Mouse (Mus musculus) forebrain, embryonic 11.5 days (tissue): ENCODE results near the gene Podxl2. TPM values are rescaled to one million over a fixed set of nuclear protein-coding genes. Genes with fewer than 3 reads are reported as not detected.

Experiments used
- ATAC-seq: fragments of 200-750 bp; cut with Nextera tagmentation; replicated peaks from 2 replicates; pipeline ENCODE4 v1.8.0; 2017; ENCODE audit warnings: moderate TSS enrichment; ENCODE audit not compliant: low FRiP score
- DNase-seq: peaks from one replicate; pipeline ENCODE4 v3.0.0-alpha.2; 2017; ENCODE audit warnings: low spot score
- H3K27ac ChIP-seq: fragments of 300-500 bp; sonication (generic); 2 replicates; pipeline ENCODE4 v1.5.1; 2014; ENCODE audit warnings: low read depth, low read length
- H3K27me3 ChIP-seq: fragments of 300-500 bp; sonication (generic); 2 replicates; pipeline ENCODE4 v1.6.1; 2014; ENCODE audit warnings: mild to moderate bottlenecking, low read length, mixed read lengths; ENCODE audit not compliant: control insufficient read depth, insufficient read depth
- H3K36me3 ChIP-seq: fragments of 300-500 bp; sonication (generic); 2 replicates; pipeline ENCODE4 v1.6.1; 2014; ENCODE audit warnings: mild to moderate bottlenecking, low read length, moderate library complexity, mixed read lengths; ENCODE audit not compliant: control insufficient read depth, insufficient read depth
- H3K4me1 ChIP-seq: fragments of 300-500 bp; sonication (generic); replicated peaks from 2 replicates; pipeline ENCODE4 v1.6.1; 2014; ENCODE audit warnings: low read length, mixed read lengths; ENCODE audit not compliant: control insufficient read depth, insufficient read depth
- H3K4me2 ChIP-seq: fragments of 300-500 bp; sonication (generic); 2 replicates; pipeline ENCODE4 v1.6.1; 2014; ENCODE audit warnings: low read depth, mild to moderate bottlenecking, low read length, moderate library complexity, mixed read lengths; ENCODE audit not compliant: severe bottlenecking
- H3K4me3 ChIP-seq: fragments of 300-500 bp; sonication (generic); 2 replicates; pipeline ENCODE4 v1.5.1; 2014; ENCODE audit warnings: low read depth, low read length
- H3K9ac ChIP-seq: fragments of 300-500 bp; sonication (generic); 2 replicates; pipeline ENCODE4 v1.6.1; 2014; ENCODE audit warnings: low read length
- H3K9me3 ChIP-seq: fragments of 300-500 bp; sonication (generic); 2 replicates; pipeline ENCODE4 v1.6.1; 2016; ENCODE audit warnings: low read length, mixed read lengths; ENCODE audit not compliant: control insufficient read depth
- WGBS: fragments of 180-500 bp; shearing (Covaris S2); extraction: QIAGEN DNeasy Blood & Tissue Kit; methylation state at CpG from one replicate; pipeline ENCODE4 v1.1.7; 2014; 5-methylcytosine and 5-hydroxymethylcytosine counted together
- polyA plus RNA-seq: library from polyadenylated mRNA; unstranded; fragments of >200 nt; fragmentation: Nextera tagmentation; extraction: Ambion mirVana; gene quantifications from 2 replicates; pipeline ENCODE4 v1.2.1, GENCODE M21; 2014

The Podxl2 gene
- polyA plus RNA-seq, 1 experiment from 2014 or later: 109 TPM

- H3K9ac ChIP-seq: peak overlapping the region; percentile 60
- H3K36me3 ChIP-seq: no peaks in the 10 kb centered on the region
Measured at GRCm38 (mm10) chr6:88840791-88841513, 33.9 kb downstream of the Podxl2 start.

GRCm38 (mm10) chr6:88840211-88840610 lies 34.6 kb downstream of the Podxl2 start:
- H3K9me3 ChIP-seq: no peaks in the 10 kb centered on the region
- H3K27me3 ChIP-seq: no peaks in the 10 kb centered on the region
- H3K36me3 ChIP-seq: no peaks in the 10 kb centered on the region
- DNase-seq (no peak), ATAC-seq (no peak)
- H3K4me3 ChIP-seq: no peak overlapping the region
- no peak overlapping the region for H3K9ac ChIP-seq
- peaks cover 9% of the 10 kb centered on the region for H3K4me1 ChIP-seq
- H3K4me2 ChIP-seq: no peak overlapping the region
- WGBS: 71% methylated on average over 3 of the region's 3 CpGs
- no peak overlapping the region for H3K27ac ChIP-seq

More at GRCm38 (mm10) chr6:88840791-88841513, 33.9 kb downstream of the Podxl2 start:
- H3K27ac ChIP-seq: peak overlapping the region; percentile 53; the same call in 1 of the 2 replicates
- no peaks in the 10 kb centered on the region for H3K9me3 ChIP-seq
- 56% methylated on average over 9 of the region's 9 CpGs for WGBS
- peaks cover 9% of the 10 kb centered on the region for H3K4me1 ChIP-seq
- ATAC-seq: no peak
- H3K27me3 ChIP-seq: no peaks in the 10 kb centered on the region
- no peak for DNase-seq
- H3K4me3 ChIP-seq: peak overlapping the region; percentile 62
- peak overlapping the region; percentile 73 for H3K4me2 ChIP-seq

GRCm38 (mm10) chr6:88839135-88839970 lies 35.5 kb downstream of the Podxl2 start:
- no peak overlapping the region for H3K9ac ChIP-seq
- WGBS: 86% methylated on average over 26 of the region's 26 CpGs

GRCm38 (mm10) chr6:88838613-88839012 lies 36.2 kb downstream of the Podxl2 start:
- Histone ChIP-seq H3K9me3 (no peaks in the 10 kb centered on the region), H3K27me3 (no peaks in the 10 kb centered on the region), H3K36me3 (no peaks in the 10 kb centered on the region), H3K4me3 (no peak overlapping the region), H3K4me2 (no peak overlapping the region), H3K9ac (no peak overlapping the region), H3K4me1 (peaks cover 9% of the 10 kb centered on the region), H3K27ac (no peak overlapping the region)
- no peak for ATAC-seq
- DNase-seq: no peak
- 94% methylated on average over 10 of the region's 10 CpGs for WGBS

More at GRCm38 (mm10) chr6:88839135-88839970, 35.5 kb downstream of the Podxl2 start:
- no peak for ATAC-seq
- Histone ChIP-seq H3K36me3 (no peaks in the 10 kb centered on the region), H3K9me3 (no peaks in the 10 kb centered on the region), H3K4me1 (peaks cover 9% of the 10 kb centered on the region), H3K4me2 (no peak overlapping the region), H3K4me3 (no peak overlapping the region), H3K27ac (no peak overlapping the region), H3K27me3 (no peaks in the 10 kb centered on the region)
- no peak for DNase-seq

GRCm38 (mm10) chr6:88837999-88838398 lies 36.8 kb downstream of the Podxl2 start:
- 90% methylated on average over 12 of the region's 12 CpGs for whole genome bisulfite sequencing

GRCm38 (mm10) chr6:88836178-88836819 lies 38.5 kb downstream of the Podxl2 start:
- H3K4me2 ChIP-seq: no peak overlapping the region
- H3K36me3 ChIP-seq: no peaks in the 10 kb centered on the region
- no peak overlapping the region for H3K9ac ChIP-seq
- peaks cover 5% of the 10 kb centered on the region for H3K4me1 ChIP-seq
- no peaks in the 10 kb centered on the region for H3K9me3 ChIP-seq
- ATAC-seq (no peak), DNase-seq (no peak)
- WGBS: 93% methylated on average over 28 of the region's 28 CpGs
- H3K4me3 ChIP-seq: no peak overlapping the region
- no peak overlapping the region for H3K27ac ChIP-seq
- no peaks in the 10 kb centered on the region for H3K27me3 ChIP-seq

More at GRCm38 (mm10) chr6:88837999-88838398, 36.8 kb downstream of the Podxl2 start:
- H3K36me3 ChIP-seq: no peaks in the 10 kb centered on the region
- H3K4me2 ChIP-seq: no peak overlapping the region
- no peak for ATAC-seq
- DNase-seq: no peak
- H3K4me1 ChIP-seq: peaks cover 9% of the 10 kb centered on the region
- no peak overlapping the region for H3K4me3 ChIP-seq
- no peaks in the 10 kb centered on the region for H3K27me3 ChIP-seq
- no peak overlapping the region for H3K9ac ChIP-seq
- no peak overlapping the region for H3K27ac ChIP-seq
- H3K9me3 ChIP-seq: no peaks in the 10 kb centered on the region

- WGBS: 76% methylated on average over 5 of the region's 5 CpGs
Measured at GRCm38 (mm10) chr6:88835047-88835446, 39.8 kb downstream of the Podxl2 start.

GRCm38 (mm10) chr6:88833340-88834140 lies 41.3 kb downstream of the Podxl2 start:
- H3K9me3 ChIP-seq: no peaks in the 10 kb centered on the region
- H3K9ac ChIP-seq: no peak overlapping the region
- 93% methylated on average over 5 of the region's 5 CpGs for WGBS
- H3K4me1 ChIP-seq: no peaks in the 10 kb centered on the region
- no peaks in the 10 kb centered on the region for H3K27me3 ChIP-seq
- DNase-seq (no peak), ATAC-seq (no peak)
- no peaks in the 10 kb centered on the region for H3K36me3 ChIP-seq
- no peak overlapping the region for H3K27ac ChIP-seq
- H3K4me3 ChIP-seq: no peak overlapping the region
- no peak overlapping the region for H3K4me2 ChIP-seq

More at GRCm38 (mm10) chr6:88835047-88835446, 39.8 kb downstream of the Podxl2 start:
- H3K27ac ChIP-seq: no peak overlapping the region
- no peaks in the 10 kb centered on the region for H3K9me3 ChIP-seq
- H3K4me1 ChIP-seq: no peaks in the 10 kb centered on the region
- DNase-seq: no peak
- no peaks in the 10 kb centered on the region for H3K27me3 ChIP-seq
- ATAC-seq: no peak
- no peak overlapping the region for H3K4me2 ChIP-seq
- H3K36me3 ChIP-seq: no peaks in the 10 kb centered on the region
- no peak overlapping the region for H3K9ac ChIP-seq
- H3K4me3 ChIP-seq: no peak overlapping the region
